Mouse (Mus musculus) embryo, embryonic 11 days (tissue): ENCODE results near the gene Hemgn.
A peak's percentile ranks its signal among the peaks of the same experiment; 100 is the strongest.

Experiments used
- DNase-seq: peaks from one replicate; pipeline ENCODE4 v3.0.0-alpha.2; 2015

Hemgn gene

DNA sequence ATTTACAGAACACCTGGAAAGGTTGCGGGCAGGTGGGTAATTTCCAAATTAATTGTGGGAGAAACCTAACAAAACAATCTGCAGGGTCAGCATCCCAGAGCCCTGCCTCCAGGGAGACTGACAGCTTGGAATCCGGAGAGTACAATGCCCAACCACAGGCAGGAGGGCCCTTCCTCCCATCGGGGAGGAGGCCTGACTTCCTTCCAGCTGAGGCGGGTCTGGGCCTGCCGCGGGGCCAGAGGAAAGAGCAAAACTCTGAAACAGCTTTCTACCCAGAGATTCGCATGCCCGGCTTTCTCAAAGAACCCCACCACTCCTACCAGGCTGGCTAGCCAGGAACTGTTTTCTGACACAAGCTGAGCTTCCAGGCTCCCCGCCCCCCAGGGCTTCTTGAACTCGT, 60.3 kb downstream of the Hemgn start:
- peak; percentile 39 for DNase-seq

GRCm38 (mm10) chr4:46349530-46349929, 63.8 kb downstream of the Hemgn start:
- no peak for DNase-seq

GRCm38 (mm10) chr4:46348897-46349296, 64.4 kb downstream of the Hemgn start:
- DNase-seq: no peak

- peak; percentile 39 for DNase-seq
Observed at GRCm38 (mm10) chr4:46347580-46348515, 65.5 kb downstream of the Hemgn start.

DNA sequence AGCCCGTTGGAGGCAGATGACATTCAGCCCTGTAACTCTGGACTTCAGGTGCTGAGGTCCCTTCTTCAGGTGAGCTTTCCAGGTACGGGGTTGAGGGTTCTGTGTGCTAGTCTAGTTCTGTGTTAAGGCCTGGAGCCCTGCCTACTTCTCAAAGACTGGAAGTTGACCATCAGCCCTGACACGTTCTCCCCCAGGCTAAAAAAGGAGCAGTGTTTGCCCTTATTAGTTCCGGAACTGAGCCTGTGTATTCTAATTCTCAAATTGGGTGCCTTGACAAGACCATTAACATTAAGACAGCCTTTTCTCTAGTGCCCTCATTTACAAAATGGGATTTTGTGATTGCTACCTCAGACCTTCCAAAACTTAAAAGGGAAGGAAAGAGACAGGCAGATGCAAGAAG, 66.2 kb downstream of the Hemgn start:
- DNase-seq: no peak

DNA sequence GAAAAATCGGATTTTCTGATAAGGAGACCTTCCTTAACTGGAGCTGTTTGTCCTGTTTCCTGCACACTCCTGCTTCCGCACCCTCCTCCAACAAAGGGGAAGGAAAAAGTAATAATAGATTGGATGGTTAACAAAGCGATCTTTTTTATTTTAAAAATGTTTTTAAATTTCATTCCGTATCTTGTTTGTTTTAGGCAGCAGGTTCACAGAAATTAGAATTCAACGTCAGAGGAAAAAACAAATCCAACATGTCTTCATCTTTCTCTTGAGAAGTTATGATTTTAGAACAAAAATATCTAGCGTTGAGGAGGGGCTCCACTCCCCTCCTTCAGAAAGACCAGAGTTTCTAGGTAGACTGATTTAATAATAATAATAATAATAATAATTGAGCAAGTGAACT, 67.1 kb downstream of the Hemgn start:
- DNase-seq: no peak

DNA sequence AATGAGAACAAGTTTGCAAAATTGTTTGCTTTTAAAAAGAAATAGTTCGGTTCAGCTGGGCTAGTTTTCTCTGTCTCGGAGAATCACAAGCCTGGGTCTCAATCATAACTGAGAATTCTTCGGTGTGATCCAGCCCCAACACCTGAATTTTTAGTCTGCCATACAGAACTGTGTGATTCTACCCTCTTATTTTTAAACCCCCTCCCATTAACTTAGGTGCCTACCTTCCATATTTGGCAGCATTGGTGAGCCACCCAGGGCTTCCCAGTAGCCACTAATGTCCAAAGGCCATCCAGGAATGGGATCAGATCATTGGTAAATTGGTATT, 67.6 kb downstream of the Hemgn start:
- no peak for DNase-seq

- peak; percentile 25 for DNase-seq
Observed at GRCm38 (mm10) chr4:46345056-46345772, 68.1 kb downstream of the Hemgn start.

DNA sequence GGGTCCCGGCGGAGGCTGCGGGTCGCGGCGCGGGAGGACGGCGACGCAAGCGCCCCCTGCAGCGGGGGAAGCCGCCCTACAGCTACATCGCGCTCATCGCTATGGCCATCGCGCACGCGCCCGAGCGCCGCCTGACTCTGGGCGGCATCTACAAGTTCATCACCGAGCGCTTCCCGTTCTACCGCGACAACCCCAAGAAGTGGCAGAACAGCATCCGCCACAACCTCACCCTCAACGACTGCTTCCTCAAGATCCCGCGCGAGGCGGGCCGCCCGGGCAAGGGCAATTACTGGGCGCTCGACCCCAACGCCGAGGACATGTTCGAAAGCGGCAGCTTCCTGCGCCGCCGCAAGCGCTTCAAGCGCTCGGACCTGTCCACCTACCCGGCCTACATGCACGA, 69.0 kb downstream of the Hemgn start:
- DNase-seq: peak; percentile 71
